Mouse (Mus musculus): ENCODE data around the gene Gm38392.
"Not testable (repeated sequence)": the region's sequence is repeated elsewhere in the genome, so short reads cannot be mapped to it uniquely, and the experiment has no call there.

GRCm38 (mm10) chr3:88285565-88285895 lies 1.5 kb downstream of the Gm38392 start:
- not testable (repeated sequence) for TF ChIP-seq POLR2A, CTCF (IDR thresholded peaks at IDR 0.05; ENCODE audit: extremely low read depth, insufficient read depth, low read length)
